Mouse (Mus musculus) hindbrain, embryonic 16.5 days (tissue): Measurements from ENCODE around the gene Rps6kb2. TPM values are rescaled to one million over a fixed set of nuclear protein-coding genes. Genes with fewer than 3 reads are reported as not detected.
A peak's percentile ranks its signal among the peaks of the same experiment; 100 is the strongest.

Source experiments
- ATAC-seq: fragments of 200-750 bp; cut with Nextera tagmentation; 2 replicates; pipeline ENCODE4 v1.8.0; 2017; ENCODE audit warnings: moderate TSS enrichment, moderate library complexity
- H3K27ac ChIP-seq: fragments of 300-500 bp; sonication (generic); 2 replicates; pipeline ENCODE4 v1.5.1; 2014; ENCODE audit warnings: low read depth, mild to moderate bottlenecking, control low read depth, low read length, moderate library complexity
- H3K27me3 ChIP-seq: fragments of 300-500 bp; sonication (generic); replicated peaks from 2 replicates; pipeline ENCODE4 v1.6.1; 2014; ENCODE audit warnings: low read length; ENCODE audit not compliant: control insufficient read depth, insufficient read depth
- H3K36me3 ChIP-seq: fragments of 300-500 bp; sonication (generic); 2 replicates; pipeline ENCODE4 v1.6.1; 2014; ENCODE audit warnings: mild to moderate bottlenecking, low read length, moderate library complexity, mixed read lengths; ENCODE audit not compliant: control insufficient read depth, insufficient read depth
- H3K4me1 ChIP-seq: fragments of 300-500 bp; sonication (generic); 2 replicates; pipeline ENCODE4 v1.6.1; 2014; ENCODE audit warnings: low read depth, low read length; ENCODE audit not compliant: control insufficient read depth, insufficient read depth
- H3K4me2 ChIP-seq: fragments of 300-500 bp; sonication (generic); 2 replicates; pipeline ENCODE4 v1.6.1; 2014; ENCODE audit warnings: mild to moderate bottlenecking, low read length, control low read depth, moderate library complexity
- H3K4me3 ChIP-seq: fragments of 300-500 bp; sonication (generic); 2 replicates; pipeline ENCODE4 v1.5.1; 2014; ENCODE audit warnings: mild to moderate bottlenecking, low read length, control low read depth, moderate library complexity
- H3K9ac ChIP-seq: fragments of 300-500 bp; sonication (generic); 2 replicates; pipeline ENCODE4 v1.6.1; 2014; ENCODE audit warnings: low read depth, mild to moderate bottlenecking, control low read depth, low read length, moderate library complexity
- H3K9me3 ChIP-seq: fragments of 300-500 bp; sonication (generic); 2 replicates; pipeline ENCODE4 v1.6.1; 2014; ENCODE audit warnings: mild to moderate bottlenecking, low read length, moderate library complexity; ENCODE audit not compliant: control insufficient read depth
- WGBS: fragments of 180-500 bp; shearing (Covaris S2); extraction: QIAGEN DNeasy Blood & Tissue Kit; methylation state at CpG from one replicate; pipeline ENCODE4 v1.1.7; 2014; 5-methylcytosine and 5-hydroxymethylcytosine counted together
- polyA plus RNA-seq: library from polyadenylated mRNA; unstranded; fragments of >200 nt; fragmentation: Nextera tagmentation; extraction: Ambion mirVana; gene quantifications from 2 replicates; pipeline ENCODE4 v1.2.1, GENCODE M21; 2015

Rps6kb2 gene
- polyA plus RNA-seq, 1 experiment from 2014 or later, result 54.1 TPM

DNA sequence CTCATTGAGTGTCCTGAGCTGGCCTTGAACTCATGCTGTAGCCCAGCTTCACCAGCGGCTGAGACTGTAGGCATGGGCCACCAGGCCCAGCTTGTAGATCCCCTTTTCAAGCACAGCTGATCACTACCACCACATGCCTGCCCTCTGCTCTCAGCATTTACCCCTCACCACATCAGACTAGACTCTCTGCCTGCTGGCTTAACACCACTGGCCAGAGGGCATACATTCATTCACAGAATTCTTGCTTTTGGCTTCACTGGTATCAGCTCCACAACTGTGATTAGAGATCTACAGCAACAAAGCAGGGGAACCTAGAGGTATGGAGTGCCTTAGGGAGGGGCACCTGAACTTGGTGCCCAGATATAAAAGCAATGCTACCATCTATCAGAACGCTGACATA, 42.7 kb downstream of the Rps6kb2 start:
- no peaks in the 10 kb centered on the region for H3K27me3 ChIP-seq
- 94% methylated on average over 2 of the region's 2 CpGs for WGBS
- H3K4me3 ChIP-seq, result peak overlapping the region; percentile 60
- H3K4me2 ChIP-seq, result peak overlapping the region; percentile 56
- H3K9me3 ChIP-seq, result no peaks in the 10 kb centered on the region
- ATAC-seq, result no peak
- H3K36me3 ChIP-seq, result peaks cover 8% of the 10 kb centered on the region
- 0 out of 2 replicates have a peak overlapping the region, but pooled peaks have one; percentile 18 for H3K9ac ChIP-seq
- peaks cover 9% of the 10 kb centered on the region for H3K4me1 ChIP-seq
- H3K27ac ChIP-seq, result peak overlapping the region; percentile 91; the same call in 1 of the 2 replicates

DNA sequence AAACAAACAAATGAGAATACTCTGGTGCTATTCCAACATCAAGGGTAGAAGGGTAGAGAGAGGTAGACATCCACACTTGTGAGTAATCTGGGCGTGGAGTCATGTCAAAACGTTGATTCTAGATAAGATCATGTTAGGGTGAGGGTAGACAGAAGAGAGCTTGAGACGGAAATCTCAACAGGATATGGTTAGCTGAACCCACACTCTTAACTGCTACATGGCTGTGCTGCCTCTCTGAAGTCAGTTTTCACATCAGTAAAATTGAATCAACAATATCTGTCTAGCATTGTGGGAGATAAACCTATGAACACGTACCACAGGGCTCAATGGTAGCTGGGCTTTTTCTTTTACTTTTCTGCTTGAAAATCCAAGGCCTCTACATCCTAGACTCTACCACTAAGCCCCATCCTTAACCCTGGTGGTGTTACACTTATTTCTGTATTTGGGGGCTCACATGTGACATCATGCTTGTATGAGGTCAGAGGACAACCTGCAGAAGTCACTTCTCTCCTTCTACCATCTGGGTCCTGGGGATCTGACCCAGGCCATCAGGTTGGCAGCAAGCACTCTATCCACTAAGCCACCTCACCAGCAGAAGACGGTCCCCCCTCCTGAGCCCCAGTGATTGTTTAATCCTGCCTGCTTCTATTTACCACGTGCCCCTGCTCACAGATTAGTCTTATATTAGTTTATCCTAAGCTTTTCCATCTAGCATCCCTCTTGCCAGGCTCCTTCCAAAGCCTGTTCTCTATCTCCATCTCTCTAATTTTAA, 43.3 kb downstream of the Rps6kb2 start:
- peaks cover 13% of the 10 kb centered on the region for H3K36me3 ChIP-seq
- no peaks in the 10 kb centered on the region for H3K9me3 ChIP-seq
- peak overlapping the region; percentile 56 for H3K4me2 ChIP-seq
- no peak overlapping the region for H3K4me3 ChIP-seq
- no peak overlapping the region for H3K9ac ChIP-seq
- H3K27ac ChIP-seq, result no peak overlapping the region
- 94% methylated on average over 6 of the region's 6 CpGs for WGBS
- H3K27me3 ChIP-seq, result no peaks in the 10 kb centered on the region
- ATAC-seq, result no peak
- peaks cover 9% of the 10 kb centered on the region for H3K4me1 ChIP-seq

DNA sequence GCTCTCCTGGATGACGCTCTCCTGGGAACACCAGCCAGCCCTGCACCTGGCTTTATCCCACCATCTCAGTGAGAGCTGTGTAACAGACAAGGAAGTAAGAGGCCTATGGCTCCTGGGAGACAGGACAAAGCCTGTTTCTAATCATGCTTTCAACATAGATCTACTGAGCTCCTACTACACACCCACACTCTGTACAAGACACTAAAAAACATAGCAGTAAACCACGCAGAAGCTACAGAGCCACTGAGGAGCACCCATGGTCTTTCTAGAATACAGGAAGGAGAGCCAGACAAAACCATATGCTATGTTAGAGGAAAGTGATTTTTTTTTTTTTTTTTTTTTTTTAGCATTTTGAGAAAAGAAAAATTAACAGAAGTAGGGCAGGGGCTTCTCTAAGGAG, 44.8 kb downstream of the Rps6kb2 start:
- peaks cover 25% of the 10 kb centered on the region for H3K36me3 ChIP-seq

DNA sequence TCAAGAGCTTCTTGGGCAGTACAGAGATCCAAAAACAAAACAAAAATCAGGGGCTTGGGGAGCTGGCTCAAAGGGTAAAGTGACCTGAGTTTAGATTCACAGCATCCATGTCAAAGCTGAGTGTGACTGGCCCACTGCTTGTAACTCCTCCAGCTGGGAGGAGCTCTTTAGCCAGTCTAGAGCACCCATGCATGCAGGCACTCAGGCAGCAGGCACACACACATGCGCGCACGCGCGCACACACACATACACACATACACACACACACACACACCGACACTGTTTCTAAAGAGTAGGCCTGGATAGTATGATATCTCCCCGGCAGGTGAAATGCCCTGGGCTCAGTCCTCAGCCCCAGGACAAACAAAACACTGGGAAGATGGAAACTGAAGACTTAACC, 46.1 kb downstream of the Rps6kb2 start:
- WGBS, result 93% methylated on average over 7 of the region's 7 CpGs
- ATAC-seq, result no peak
- peaks cover 33% of the 10 kb centered on the region for H3K36me3 ChIP-seq
- H3K4me1 ChIP-seq, result peaks cover 9% of the 10 kb centered on the region
- no peaks in the 10 kb centered on the region for H3K27me3 ChIP-seq
- no peak overlapping the region for H3K9ac ChIP-seq
- H3K4me2 ChIP-seq, result no peak overlapping the region
- H3K9me3 ChIP-seq, result no peaks in the 10 kb centered on the region
- H3K4me3 ChIP-seq, result no peak overlapping the region
- no peak overlapping the region for H3K27ac ChIP-seq

More for the DNA sequence above, 44.8 kb downstream of the Rps6kb2 start:
- no peak for ATAC-seq
- whole genome bisulfite sequencing, result 92% methylated on average over 2 of the region's 2 CpGs
- no peak overlapping the region for H3K27ac ChIP-seq
- H3K9me3 ChIP-seq, result no peaks in the 10 kb centered on the region
- H3K4me2 ChIP-seq, result no peak overlapping the region
- H3K27me3 ChIP-seq, result no peaks in the 10 kb centered on the region
- peaks cover 9% of the 10 kb centered on the region for H3K4me1 ChIP-seq
- no peak overlapping the region for H3K9ac ChIP-seq
- H3K4me3 ChIP-seq, result no peak overlapping the region

DNA sequence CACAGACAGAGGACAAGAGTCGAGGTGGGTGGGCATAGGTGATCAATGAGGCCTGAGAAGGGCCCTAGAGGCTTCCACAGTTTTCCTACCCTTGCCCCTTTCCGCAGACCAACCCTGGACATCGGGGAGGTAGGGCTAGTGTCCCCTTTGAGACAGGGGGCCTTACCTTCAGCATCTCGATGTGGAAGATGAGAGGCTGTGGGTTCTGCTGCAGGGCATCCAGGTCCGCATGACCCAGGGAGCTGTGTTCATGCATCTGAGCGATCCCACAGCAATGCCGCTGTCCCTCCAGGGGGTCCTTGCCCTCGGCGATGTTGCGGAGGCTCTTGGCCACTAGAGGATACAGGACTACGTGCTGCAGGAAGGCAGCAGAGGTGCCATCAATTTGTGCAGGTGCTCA, 47.3 kb downstream of the Rps6kb2 start:
- WGBS, result 80% methylated on average over 11 of the region's 11 CpGs
- no peak overlapping the region for H3K27ac ChIP-seq
- no peaks in the 10 kb centered on the region for H3K27me3 ChIP-seq
- H3K4me1 ChIP-seq, result peaks cover 8% of the 10 kb centered on the region
- no peak overlapping the region for H3K9ac ChIP-seq
- H3K4me2 ChIP-seq, result no peak overlapping the region
- H3K9me3 ChIP-seq, result no peaks in the 10 kb centered on the region
- ATAC-seq, result no peak
- H3K4me3 ChIP-seq, result no peak overlapping the region
- H3K36me3 ChIP-seq, result peaks cover 35% of the 10 kb centered on the region

DNA sequence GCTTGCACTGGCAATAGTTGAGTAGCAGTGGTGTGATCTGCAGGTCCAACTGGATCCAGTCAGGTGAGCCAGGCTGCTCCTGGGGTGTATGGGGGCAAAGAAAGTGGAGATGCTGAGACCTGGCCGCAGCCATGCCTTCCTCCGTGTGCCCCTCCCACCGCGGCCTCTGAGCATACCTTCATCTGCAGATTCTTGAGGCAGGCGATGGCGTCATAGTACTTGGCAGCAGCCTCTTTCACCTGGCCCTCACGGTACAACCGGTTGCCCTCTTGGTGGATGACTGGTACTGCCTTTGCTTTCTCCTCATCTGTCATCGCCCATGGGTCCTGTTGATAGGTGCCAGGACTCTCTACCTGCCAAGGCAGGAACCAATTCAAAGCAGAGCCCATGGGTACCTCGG, 48.0 kb downstream of the Rps6kb2 start:
- Histone ChIP-seq H3K4me2 (no peak overlapping the region), H3K36me3 (peaks cover 35% of the 10 kb centered on the region), H3K4me3 (no peak overlapping the region), H3K27me3 (no peaks in the 10 kb centered on the region), H3K9me3 (no peaks in the 10 kb centered on the region), H3K27ac (no peak overlapping the region), H3K4me1 (peaks cover 1% of the 10 kb centered on the region), H3K9ac (no peak overlapping the region)
- 95% methylated on average over 10 of the region's 10 CpGs for WGBS
- no peak for ATAC-seq

DNA sequence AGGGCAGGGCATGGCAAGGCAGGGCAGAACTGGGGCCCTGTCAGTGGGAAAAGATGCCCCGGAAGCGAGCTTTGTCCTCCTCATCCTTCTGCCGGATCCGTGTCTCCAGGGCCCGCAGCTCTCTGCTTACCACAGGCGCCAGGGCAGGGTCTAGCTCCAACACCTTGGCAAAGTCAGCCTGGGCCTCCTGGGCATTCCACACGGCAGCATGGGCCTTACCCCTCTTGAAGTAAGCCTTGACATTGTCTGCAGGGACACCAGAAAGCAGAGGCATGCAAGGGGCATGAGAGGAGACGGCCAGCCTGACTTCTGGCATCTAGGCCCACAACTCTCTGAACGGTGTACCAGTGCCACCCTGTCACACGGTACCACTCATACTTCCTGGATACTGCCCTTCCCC, 48.6 kb downstream of the Rps6kb2 start:
- Histone ChIP-seq H3K27me3 (no peaks in the 10 kb centered on the region), H3K9ac (no peak overlapping the region; the same call in 1 of the 2 replicates), H3K27ac (no peak overlapping the region), H3K4me1 (no peaks in the 10 kb centered on the region), H3K4me2 (no peak overlapping the region), H3K4me3 (no peak overlapping the region), H3K36me3 (peaks cover 35% of the 10 kb centered on the region), H3K9me3 (no peaks in the 10 kb centered on the region)
- ATAC-seq, result no peak
- 94% methylated on average over 10 of the region's 10 CpGs for WGBS

DNA sequence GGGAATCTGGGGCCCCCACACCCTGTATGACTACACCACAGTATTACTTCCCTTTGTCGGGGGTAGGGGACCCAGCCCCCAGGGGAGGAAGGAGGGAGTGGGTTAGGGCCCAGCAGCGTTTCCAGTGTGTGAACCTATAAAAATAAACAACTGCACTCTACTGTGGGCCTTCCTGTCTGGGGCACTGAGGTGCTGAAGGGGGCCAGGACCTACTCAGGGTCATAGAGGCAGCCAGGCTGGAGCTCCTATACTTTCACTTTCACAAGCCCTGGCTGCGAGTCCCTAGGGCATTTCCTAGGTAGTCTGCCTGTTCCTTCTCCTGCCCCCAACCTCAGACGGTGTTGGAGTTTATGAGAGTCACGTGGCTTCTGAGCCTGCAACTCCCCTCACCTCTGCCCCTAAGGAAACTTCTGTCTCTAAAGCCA, 49.3 kb downstream of the Rps6kb2 start:
- no peaks in the 10 kb centered on the region for H3K4me1 ChIP-seq
- H3K36me3 ChIP-seq, result peaks cover 35% of the 10 kb centered on the region
- H3K4me3 ChIP-seq, result no peak overlapping the region
- H3K4me2 ChIP-seq, result no peak overlapping the region
- H3K9me3 ChIP-seq, result no peaks in the 10 kb centered on the region
- no peaks in the 10 kb centered on the region for H3K27me3 ChIP-seq
- no peak overlapping the region for H3K27ac ChIP-seq
- no peak overlapping the region for H3K9ac ChIP-seq
- no peak for ATAC-seq
- 77% methylated on average over 5 of the region's 5 CpGs for WGBS

DNA sequence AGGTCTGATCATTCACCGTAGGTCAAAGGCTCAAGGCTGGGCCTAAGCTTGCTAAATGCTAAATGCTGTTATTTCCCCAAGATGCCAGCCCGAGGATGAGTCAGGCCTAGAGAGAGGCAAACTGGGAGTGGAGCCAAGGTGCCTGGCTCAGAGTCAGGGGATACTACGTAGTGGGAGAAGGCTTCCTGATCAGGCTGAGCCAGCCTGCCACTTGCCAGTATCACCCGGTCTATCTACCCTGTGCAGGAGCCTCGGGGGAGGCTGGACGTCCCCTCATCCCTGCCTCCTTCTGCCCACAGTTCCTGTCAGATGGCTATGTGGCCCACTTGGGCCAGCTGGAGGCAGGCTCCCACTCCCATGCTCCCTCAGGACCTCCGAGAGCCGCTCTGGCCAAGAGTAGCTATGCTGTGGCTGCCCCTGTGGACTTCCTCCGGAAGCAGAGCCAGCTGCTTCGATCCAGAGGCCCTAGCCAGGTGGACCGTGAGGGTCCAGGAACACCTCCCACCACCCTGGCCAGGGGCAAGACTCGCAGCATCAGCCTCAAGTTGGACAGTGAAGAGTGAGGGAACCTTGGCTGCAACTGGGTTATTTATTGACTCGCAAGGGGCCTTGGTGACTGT, 49.9 kb downstream of the Rps6kb2 start:
- Histone ChIP-seq H3K27me3 (no peaks in the 10 kb centered on the region), H3K27ac (no peak overlapping the region), H3K4me1 (no peaks in the 10 kb centered on the region), H3K9me3 (no peaks in the 10 kb centered on the region), H3K36me3 (peaks cover 39% of the 10 kb centered on the region), H3K9ac (no peak overlapping the region), H3K4me2 (no peak overlapping the region), H3K4me3 (no peak overlapping the region)
- WGBS, result 71% methylated on average over 13 of the region's 13 CpGs
- ATAC-seq, result no peak
